Mouse (Mus musculus) thymus, postnatal 10 days (tissue): ENCODE measurements around the gene Tent4a.
A peak's percentile ranks its signal among the peaks of the same experiment; 100 is the strongest.

ENCODE experiments used
- DNase-seq, 2 experiments: peaks; one replicate each; pipeline ENCODE4 v3.0.0; 2021; ENCODE audit warnings: low spot score in 2 of 2

Tent4a gene

GRCm38 (mm10) chr13:69481634-69482505 is 52.5 kb downstream of the Tent4a start:
- DNase-seq: no peak

GRCm38 (mm10) chr13:69481026-69481425 is 53.4 kb downstream of the Tent4a start:
- DNase-seq: no peak

- DNase-seq: no peak
Observed at GRCm38 (mm10) chr13:69479906-69480305, 54.5 kb downstream of the Tent4a start.

DNA sequence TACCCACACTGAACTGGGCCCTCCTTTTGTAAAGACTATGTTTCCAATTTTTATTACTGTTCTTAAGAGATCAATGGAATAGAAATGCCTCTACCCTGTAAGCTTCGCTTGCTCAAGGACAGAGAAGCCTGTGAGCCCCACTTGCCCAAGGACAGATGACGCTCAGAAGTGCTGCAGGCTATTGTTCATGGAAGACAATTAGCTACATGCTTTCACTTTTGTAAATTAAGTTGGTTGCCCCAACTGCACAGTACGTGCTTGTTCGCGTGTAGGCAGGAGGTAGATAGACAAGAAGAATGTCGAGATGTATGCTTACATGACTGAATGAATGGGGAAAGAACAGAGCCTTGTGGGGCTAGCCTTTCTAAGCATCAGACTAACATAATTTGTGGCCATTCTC is 55.7 kb downstream of the Tent4a start:
- DNase-seq: no peak

GRCm38 (mm10) chr13:69460635-69461465 is 73.6 kb downstream of the Tent4a start:
- peak in 1 of 2 experiments; percentile 13 for DNase-seq

DNA sequence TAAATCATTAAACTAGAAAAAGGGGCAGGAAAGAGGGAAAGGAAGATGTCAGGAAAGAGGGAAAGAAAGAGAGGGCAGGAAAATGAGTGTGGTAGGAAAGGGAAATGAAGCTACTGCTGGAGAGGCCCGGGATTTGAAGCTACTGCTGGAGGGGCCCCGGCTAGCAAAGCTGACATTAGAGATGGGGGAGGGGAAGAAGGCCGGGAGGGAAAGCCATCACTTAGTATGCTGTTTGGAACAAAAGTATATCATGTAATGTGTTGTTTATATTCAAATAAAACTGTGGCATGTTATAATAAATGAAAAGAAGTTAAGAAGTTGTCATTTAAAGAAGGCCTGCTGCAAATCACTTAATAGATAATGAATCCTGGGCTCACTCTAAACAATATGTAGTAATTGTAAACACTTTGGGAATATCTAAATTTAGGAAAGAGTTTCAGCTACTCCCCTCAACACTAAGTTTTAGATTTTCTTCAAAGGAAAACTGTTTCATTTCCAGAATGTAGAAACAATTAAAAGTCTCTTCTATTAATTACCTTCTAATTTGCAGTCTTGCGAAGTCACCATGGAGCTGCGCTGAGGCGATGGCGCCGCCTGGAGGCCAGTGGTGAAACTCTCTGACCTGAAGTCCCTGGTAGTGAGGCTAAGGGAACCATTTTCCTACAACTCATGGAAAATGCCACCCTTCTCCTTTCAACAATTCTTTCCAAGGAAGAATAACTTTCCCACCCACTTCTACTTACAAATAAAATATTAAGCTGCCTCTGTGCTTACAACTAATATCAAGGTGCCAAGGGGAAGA is 74.6 kb downstream of the Tent4a start:
- DNase-seq: no peak

DNA sequence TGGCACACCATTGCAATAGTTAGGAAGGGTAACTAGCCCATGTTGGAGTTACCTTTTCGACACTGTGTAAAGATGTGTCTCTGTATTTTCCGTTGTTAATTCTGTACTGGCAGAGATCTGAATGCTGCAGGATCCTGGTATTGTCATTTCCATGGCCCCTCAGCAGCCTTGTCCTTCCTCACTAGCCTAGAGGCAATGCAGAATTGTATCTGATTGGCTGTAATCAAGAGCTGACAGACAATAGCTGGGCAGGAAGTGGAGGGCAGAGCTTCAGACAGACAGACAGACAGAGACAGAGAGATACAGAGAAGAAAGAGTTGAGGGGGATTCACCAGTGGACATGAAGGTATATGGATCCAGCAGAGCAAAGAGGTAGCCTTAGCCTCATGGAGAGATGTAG is 75.5 kb downstream of the Tent4a start:
- DNase-seq: no peak

GRCm38 (mm10) chr13:69458461-69458860 is 76.0 kb downstream of the Tent4a start:
- no peak for DNase-seq

- DNase-seq: no peak
Observed at GRCm38 (mm10) chr13:69457105-69457504, 77.3 kb downstream of the Tent4a start.

- no peak for DNase-seq
Observed at GRCm38 (mm10) chr13:69456641-69457040, 77.8 kb downstream of the Tent4a start.

DNA sequence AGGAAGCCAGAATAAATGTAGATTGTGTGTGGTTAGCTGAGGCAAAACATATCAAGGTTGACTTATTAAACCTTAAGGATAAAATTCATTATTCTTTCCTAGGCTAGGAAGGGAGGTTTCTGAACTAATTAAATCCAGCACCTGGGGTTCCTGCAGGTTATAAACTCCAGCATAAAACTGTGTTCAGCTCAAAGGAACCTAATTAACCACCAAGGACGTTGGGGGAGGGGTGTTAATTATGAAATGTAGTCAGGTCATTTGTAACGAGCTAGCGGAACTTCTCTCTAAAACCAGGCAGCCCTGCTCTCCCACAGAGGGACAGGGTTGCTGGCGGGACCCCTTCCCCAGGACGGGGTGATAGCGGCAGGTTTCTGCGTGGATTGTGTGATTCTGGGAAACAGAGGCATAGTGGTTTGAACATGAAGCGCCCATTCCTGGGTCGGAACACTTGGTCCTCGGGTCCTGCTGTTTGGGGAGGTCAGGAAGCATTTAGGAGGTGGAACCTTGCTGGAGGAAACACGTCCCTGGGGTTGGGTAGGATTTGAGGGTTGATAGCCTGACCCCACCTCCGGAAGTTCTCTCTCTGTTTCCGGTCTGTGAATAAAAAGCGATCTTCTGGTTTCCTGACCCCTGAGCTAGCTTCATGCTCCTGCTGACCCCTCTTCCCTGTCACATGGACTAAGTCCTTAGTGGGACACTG is 78.8 kb downstream of the Tent4a start:
- no peak for DNase-seq
